Mouse (Mus musculus) erythroblast, embryonic 14.5 days (primary cell): ENCODE measurements around the gene Tm9sf2. TPM values are rescaled to one million over a fixed set of nuclear protein-coding genes. Genes with fewer than 3 reads are reported as not detected.

Experiments
- H3K27me3 ChIP-seq: 2 replicates; pipeline ENCODE4 v1.6.1; 2012; ENCODE audit warnings: inconsistent platforms; ENCODE audit not compliant: control insufficient read depth
- H3K36me3 ChIP-seq: 2 replicates; pipeline ENCODE4 v1.6.1; 2012; ENCODE audit warnings: mild to moderate bottlenecking, inconsistent platforms; ENCODE audit not compliant: control insufficient read depth
- H3K4me1 ChIP-seq: 2 replicates; pipeline ENCODE4 v1.6.1; 2012; ENCODE audit warnings: inconsistent platforms; ENCODE audit not compliant: control insufficient read depth
- H3K4me3 ChIP-seq: replicated peaks from 2 replicates; pipeline ENCODE3; 2012; ENCODE audit warnings: moderate library complexity, mild to moderate bottlenecking, inconsistent platforms
- H3K9me3 ChIP-seq: 2 replicates; pipeline ENCODE4 v1.6.1; 2012; ENCODE audit warnings: low read length, inconsistent platforms, mixed read lengths; ENCODE audit not compliant: control insufficient read depth
- GATA1 ChIP-seq: IDR thresholded peaks from 2 replicates; pipeline ENCODE4 v1.6.1; 2012; ENCODE audit warnings: low read length, inconsistent platforms, mixed read lengths
- TAL1 ChIP-seq: IDR thresholded peaks from 3 replicates; pipeline ENCODE4 v1.6.1; 2012; ENCODE audit warnings: low read length, inconsistent platforms, mixed read lengths
- polyA plus RNA-seq: library from polyadenylated mRNA; stranded (reverse); fragments of >175 nt; gene quantifications from 2 replicates; pipeline ENCODE4 v1.2.3, GENCODE M21; 2012

Gene Tm9sf2
- polyA plus RNA-seq, 1 experiment: 2.7 TPM

DNA sequence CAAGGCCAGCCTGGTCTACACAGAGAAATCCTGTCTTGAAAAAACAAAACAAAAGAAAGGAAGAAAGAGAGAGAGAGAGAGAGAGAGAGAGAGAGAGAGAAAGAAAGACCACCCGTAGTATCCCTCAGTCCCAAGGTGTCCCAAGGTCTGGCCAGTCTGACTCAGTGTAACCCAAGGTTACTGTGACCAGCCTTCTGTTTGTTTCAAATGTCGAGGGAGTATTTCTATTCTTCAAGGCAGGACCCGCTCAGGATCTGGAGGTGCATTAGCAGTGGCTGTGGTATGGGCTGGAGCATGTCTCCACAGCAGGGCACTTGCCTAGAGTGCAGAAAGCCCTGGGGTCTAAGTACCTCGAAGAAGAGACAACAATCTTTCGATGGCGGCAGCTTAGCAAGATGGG is 90.0 kb downstream of the Tm9sf2 start:
- Histone ChIP-seq H3K36me3 (no peaks in the 10 kb centered on the region), H3K4me1 (no peaks in the 10 kb centered on the region), H3K9me3 (peaks cover 3% of the 10 kb centered on the region; the same call in 1 of the 2 replicates), H3K4me3 (no peak overlapping the region), H3K27me3 (no peaks in the 10 kb centered on the region)
- no peak for TF ChIP-seq GATA1
- TF ChIP-seq TAL1: no peak

DNA sequence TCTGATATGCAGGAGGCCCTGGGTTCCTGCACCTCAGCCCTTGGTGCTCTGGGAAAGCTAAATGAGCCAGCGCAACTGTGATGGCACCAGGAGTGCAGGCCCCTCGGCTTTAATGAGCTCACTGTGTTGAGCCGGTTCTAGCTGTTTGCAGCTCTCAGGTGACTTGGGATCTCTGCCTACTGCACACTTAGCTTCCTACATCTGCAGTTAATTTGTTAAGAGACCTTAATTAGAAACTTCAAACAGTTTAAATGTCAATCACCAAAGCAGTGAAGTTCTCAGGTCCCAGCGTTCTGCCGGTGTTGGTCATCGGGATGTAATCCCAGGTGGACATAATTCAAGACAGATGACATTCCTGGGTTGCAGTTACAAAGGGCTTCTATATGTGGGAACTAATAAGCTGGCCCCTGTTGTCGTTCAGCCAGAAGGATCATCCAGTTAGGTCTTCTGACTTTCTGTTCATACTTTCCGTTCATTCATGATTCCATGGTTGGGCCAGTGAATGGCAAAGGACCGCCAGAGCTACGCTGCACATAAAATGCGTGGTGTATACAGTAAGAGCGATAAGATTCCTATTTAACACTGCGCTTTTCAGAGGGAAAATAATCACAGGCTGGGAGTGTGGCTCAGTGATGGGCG is 93.5 kb downstream of the Tm9sf2 start:
- Histone ChIP-seq H3K4me1 (peaks cover 12% of the 10 kb centered on the region), H3K4me3 (no peak overlapping the region), H3K27me3 (no peaks in the 10 kb centered on the region), H3K36me3 (no peaks in the 10 kb centered on the region), H3K9me3 (peaks cover 3% of the 10 kb centered on the region; the same call in 1 of the 2 replicates)
- TF ChIP-seq GATA1 (no peak), TAL1 (no peak)

DNA sequence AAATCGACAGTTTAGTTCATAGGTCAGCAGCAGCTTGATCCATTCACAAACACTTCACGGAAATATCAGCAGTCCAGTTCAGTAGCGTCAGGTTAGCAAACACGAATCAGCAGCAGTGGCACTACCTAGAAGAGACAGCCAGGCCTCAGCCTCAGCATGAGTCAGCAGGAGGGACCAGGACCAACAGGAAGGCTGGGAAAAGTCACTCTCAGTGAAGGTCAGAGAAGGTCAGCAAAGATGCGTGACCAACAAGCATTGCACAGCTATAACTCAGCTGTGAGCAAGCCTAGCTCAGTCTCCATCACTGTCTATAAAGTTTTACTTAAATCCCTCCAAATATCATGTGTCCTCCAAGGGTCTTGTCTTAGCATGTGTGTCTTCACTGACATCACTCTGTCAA is 102.3 kb downstream of the Tm9sf2 start:
- TF ChIP-seq TAL1 (no peak), GATA1 (no peak)
- Histone ChIP-seq H3K4me1 (peaks cover 4% of the 10 kb centered on the region), H3K36me3 (no peaks in the 10 kb centered on the region), H3K4me3 (no peak overlapping the region), H3K9me3 (peaks cover 2% of the 10 kb centered on the region; the same call in 1 of the 2 replicates), H3K27me3 (no peaks in the 10 kb centered on the region)

Other genes with a start within 250 kb of the Tm9sf2 start
- 1.3 TPM in 2 replicates for gene Ubac2, start 228.4 kb upstream of the Tm9sf2 start, polyA plus RNA-seq
- gene Gpr18, start 191.3 kb upstream of the Tm9sf2 start, polyA plus RNA-seq: 0.03 TPM in 1 of 2 replicates, not detected in the other
- gene Gpr183, start 141.8 kb upstream of the Tm9sf2 start, polyA plus RNA-seq: 0.02 and 0.03 TPM in 2 replicates
- not detected in 2 replicates for gene Timm8a2, start 72.4 kb upstream of the Tm9sf2 start, polyA plus RNA-seq
- gene Clybl, start 74.7 kb downstream of the Tm9sf2 start, polyA plus RNA-seq: 1.0 and 1.3 TPM in 2 replicates